Mouse (Mus musculus): ENCODE data around the gene Slc22a12.

- no peak for TF ChIP-seq POLR2A (IDR thresholded peaks at IDR 0.05; ENCODE audit: low read depth, low read length)
- no peak for TF ChIP-seq CTCF (IDR thresholded peaks at IDR 0.05; ENCODE audit: borderline replicate concordance, insufficient read depth, low read length)
Measured at GRCm38 (mm10) chr19:6533290-6534117, 9.3 kb downstream of the Slc22a12 start.

All from embryonic fibroblast, embryonic 13.5 days (primary cell).